Mouse (Mus musculus): ENCODE measurements around the gene Rtraf. TPM values are rescaled to one million over a fixed set of nuclear protein-coding genes. Genes with fewer than 3 reads are reported as not detected.

The Rtraf gene
- polyA plus RNA-seq, 1 experiment: 34.3 TPM

GRCm38 (mm10) chr14:19763527-19763926 is 60.1 kb downstream of the Rtraf start:
- DNase-seq (ENCODE audit: low read depth, low spot score): no peak
- WGBS: 65% methylated on average over 8 of the region's 8 CpGs

DNA sequence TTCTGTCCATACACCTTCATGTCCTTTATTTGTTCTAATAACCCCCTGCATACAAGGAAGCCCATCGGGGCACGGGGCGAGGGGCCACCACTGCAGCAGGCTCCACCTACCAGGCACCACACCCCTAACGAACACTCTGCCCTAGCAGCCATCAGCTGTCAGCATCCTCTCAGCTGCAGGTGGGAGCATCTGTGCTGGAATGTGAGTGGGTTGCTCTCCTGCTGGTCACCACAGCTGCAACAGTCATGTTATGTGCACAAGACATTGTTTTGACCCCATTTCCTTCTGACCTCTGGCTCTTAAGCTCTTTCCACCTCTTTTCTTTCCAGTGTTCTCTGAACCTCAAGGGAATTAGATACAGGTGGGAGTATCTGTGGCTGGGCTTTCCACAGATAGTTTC is 61.6 kb downstream of the Rtraf start:
- 64% methylated on average over 4 of the region's 4 CpGs for WGBS
- DNase-seq (ENCODE audit: low read depth, low spot score): no peak

Other genes with a start within 250 kb of the Rtraf start
- gene Gm2237, start 238.7 kb downstream of the Rtraf start, polyA plus RNA-seq (2012; rRNA removed): 0.34 and 0.50 TPM in 2 replicates
- not detected in 2 replicates for gene Gm5458, start 221.2 kb downstream of the Rtraf start, polyA plus RNA-seq (2012; rRNA removed)
- gene Nid2, start 72.6 kb downstream of the Rtraf start, polyA plus RNA-seq (2012; rRNA removed): 4.7 and 7.4 TPM in 2 replicates
- 12.0 and 12.8 TPM in 2 replicates for gene Gng2, start 153.8 kb upstream of the Rtraf start, polyA plus RNA-seq (2012; rRNA removed)